Mouse (Mus musculus): ENCODE results near the gene Brinp1. TPM values are rescaled to one million over a fixed set of nuclear protein-coding genes. Genes with fewer than 3 reads are reported as not detected.
"Not testable (repeated sequence)": the region's sequence is repeated elsewhere in the genome, so short reads cannot be mapped to it uniquely, and the experiment has no call there.

The Brinp1 gene
- polyA plus RNA-seq, 1 experiment from 2014 or later, result 7.6 TPM

DNA sequence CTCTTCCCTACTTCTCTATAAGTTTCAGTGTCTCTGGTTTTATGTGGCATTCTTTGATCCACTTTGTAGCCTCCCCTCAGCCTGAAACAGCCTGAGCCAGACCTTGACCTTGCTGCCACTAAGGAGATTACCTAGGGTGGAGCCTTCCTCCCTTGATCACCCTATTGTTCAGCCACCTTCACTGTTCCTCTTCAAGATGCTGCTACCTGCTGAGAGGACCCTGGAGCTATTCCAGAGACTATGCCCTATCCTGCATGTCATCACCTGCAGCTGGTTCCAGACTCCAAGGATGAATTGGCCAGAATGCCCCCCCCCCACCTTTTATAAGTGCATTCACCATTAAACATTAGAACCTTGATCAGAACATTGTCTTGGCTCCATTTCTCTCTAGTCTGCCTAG is 140.2 kb downstream of the Brinp1 start:
- not testable (repeated sequence) for H3K4me1 ChIP-seq (replicated peaks); H3K4me2 ChIP-seq; H3K27me3 ChIP-seq; ATAC-seq (ENCODE audit: insufficient number of reproducible peaks, insufficient read depth, low FRiP score, low TSS enrichment, low read depth); H3K4me3 ChIP-seq (replicated peaks); H3K36me3 ChIP-seq; H3K27ac ChIP-seq; H3K9ac ChIP-seq (replicated peaks); H3K9me3 ChIP-seq

DNA sequence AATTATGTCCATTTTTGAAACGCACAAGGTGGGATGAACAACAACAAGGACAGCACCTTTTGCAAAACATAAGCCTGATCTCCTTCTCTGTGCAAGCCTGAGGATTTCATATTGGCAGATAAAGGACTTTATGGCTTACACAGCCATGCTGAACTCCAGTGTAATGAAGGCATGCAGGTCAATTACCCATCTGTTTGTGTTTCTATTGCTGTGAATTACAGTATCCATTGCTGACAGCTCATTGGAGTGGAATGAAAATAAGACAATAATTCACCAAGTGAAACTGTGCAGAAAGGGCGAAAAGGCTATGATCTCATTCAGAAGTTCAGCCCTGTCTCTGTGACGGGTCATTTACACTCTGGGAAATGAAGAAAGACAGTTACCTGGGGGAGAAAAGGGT is 147.7 kb downstream of the Brinp1 start:
- 80% methylated on average over 3 of the region's 3 CpGs for WGBS
- ATAC-seq (ENCODE audit: insufficient number of reproducible peaks, insufficient read depth, low FRiP score, low TSS enrichment, low read depth), result no peak
- H3K4me1 ChIP-seq (replicated peaks), result no peaks in the 10 kb centered on the region
- no peaks in the 10 kb centered on the region for H3K36me3 ChIP-seq
- H3K27ac ChIP-seq, result no peak overlapping the region
- H3K4me3 ChIP-seq (replicated peaks), result no peak overlapping the region
- H3K9ac ChIP-seq (replicated peaks), result no peak overlapping the region
- H3K27me3 ChIP-seq, result no peaks in the 10 kb centered on the region
- H3K4me2 ChIP-seq, result no peak overlapping the region
- H3K9me3 ChIP-seq, result no peaks in the 10 kb centered on the region

DNA sequence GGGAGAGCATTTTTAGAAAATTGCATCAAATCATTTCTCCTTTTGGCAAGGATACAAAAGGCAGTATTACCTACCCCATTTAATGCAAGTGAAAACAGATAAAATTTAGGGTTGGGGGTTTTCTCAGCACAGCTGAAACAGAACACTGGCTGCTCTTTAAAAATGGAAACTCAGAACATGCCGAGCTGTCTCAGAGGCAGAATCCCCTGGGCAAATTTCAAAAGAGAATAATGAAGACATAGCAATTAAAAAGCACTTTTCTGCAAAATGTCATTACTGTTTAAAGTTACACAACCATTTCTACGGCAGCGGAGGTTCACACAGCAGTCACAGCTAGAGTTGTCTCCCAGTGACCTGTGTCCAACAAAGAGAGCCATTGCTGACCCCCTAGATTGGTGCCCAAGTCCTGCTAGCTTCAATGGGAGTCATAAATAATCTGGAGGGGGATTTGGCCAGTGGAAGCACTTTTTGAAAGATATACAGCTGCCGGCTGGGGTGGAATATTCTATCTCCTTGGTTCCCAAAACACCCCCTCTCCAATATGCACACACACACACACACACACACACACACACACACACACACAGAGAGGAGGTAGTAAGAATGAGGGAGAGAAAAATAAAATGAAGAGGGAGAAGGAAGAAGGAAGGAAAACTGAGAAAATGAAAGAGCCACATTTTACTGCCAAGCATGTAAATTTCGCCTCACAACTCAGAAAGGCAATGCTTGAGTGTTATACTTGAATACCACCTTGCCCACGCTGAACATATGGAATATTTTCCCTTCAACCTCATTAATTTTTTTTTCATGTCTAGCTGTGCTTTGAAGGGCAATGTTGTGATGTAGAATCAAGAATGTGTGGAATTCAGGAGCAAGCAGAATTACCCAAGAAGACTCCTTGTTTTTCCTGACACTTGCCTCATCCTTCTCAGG is 152.0 kb downstream of the Brinp1 start:
- WGBS, result 63% methylated on average over 6 of the region's 6 CpGs
- Histone ChIP-seq H3K27ac (no peak overlapping the region), H3K27me3 (no peaks in the 10 kb centered on the region), H3K4me1 (replicated peaks) (no peaks in the 10 kb centered on the region), H3K4me2 (no peak overlapping the region), H3K4me3 (replicated peaks) (no peak overlapping the region), H3K36me3 (no peaks in the 10 kb centered on the region), H3K9me3 (no peaks in the 10 kb centered on the region), H3K9ac (replicated peaks) (no peak overlapping the region)
- ATAC-seq (ENCODE audit: insufficient number of reproducible peaks, insufficient read depth, low FRiP score, low TSS enrichment, low read depth), result no peak

DNA sequence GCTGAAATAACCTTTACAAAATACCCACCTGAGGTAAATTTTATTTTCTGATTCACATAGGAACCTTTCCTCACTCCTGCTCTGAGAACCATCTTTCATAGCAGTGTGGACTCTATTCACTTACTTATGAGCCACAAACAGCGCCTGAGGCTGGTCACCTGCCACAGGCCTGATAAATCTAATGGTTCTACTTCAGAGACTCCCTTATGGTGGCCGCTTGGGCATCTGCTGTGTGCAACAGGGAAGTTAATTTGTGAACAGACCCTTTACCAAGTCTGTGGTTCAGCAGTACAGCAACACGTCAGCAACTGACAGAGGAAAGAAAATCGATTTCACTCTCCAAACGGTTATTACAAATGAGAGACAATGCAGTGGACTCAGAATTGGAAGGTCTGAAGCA is 164.2 kb downstream of the Brinp1 start:
- H3K27ac ChIP-seq, result no peak overlapping the region
- 87% methylated on average over 5 of the region's 5 CpGs for WGBS
- no peaks in the 10 kb centered on the region for H3K9me3 ChIP-seq
- H3K9ac ChIP-seq (replicated peaks), result no peak overlapping the region
- no peaks in the 10 kb centered on the region for H3K36me3 ChIP-seq
- H3K4me1 ChIP-seq (replicated peaks), result no peaks in the 10 kb centered on the region
- H3K4me3 ChIP-seq (replicated peaks), result no peak overlapping the region
- H3K4me2 ChIP-seq, result no peak overlapping the region
- no peaks in the 10 kb centered on the region for H3K27me3 ChIP-seq
- ATAC-seq (ENCODE audit: insufficient number of reproducible peaks, insufficient read depth, low FRiP score, low TSS enrichment, low read depth), result no peak

DNA sequence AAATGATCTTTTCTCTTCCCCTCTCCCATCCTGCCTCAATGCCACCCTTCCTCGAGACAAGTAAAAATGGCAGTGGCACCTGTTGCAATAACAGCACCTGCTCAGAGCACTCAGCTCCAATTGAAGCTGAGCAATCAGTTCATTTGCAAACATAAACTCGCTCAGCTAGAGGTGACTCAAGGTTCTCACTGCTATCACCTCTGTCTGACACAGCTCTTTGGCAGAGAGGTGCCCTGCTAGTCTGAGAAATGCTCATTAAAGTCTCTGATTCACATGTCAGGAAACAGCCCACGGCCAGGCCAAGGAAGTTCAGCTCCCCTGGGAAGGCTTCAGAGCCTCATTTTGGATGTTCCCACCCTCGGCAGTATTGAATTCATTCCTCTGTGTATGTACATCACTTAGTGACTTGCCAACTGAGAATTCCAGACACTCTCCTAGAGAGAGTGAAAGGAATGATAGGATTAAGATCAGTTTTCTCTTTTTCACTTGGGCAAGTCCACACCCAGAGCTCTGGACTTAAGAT is 165.7 kb downstream of the Brinp1 start:
- Histone ChIP-seq H3K9me3 (no peaks in the 10 kb centered on the region), H3K27me3 (no peaks in the 10 kb centered on the region), H3K36me3 (no peaks in the 10 kb centered on the region), H3K4me1 (replicated peaks) (no peaks in the 10 kb centered on the region), H3K4me3 (replicated peaks) (no peak overlapping the region), H3K27ac (no peak overlapping the region), H3K9ac (replicated peaks) (no peak overlapping the region), H3K4me2 (no peak overlapping the region)
- WGBS, result 60% methylated on average over 4 of the region's 4 CpGs
- ATAC-seq (ENCODE audit: insufficient number of reproducible peaks, insufficient read depth, low FRiP score, low TSS enrichment, low read depth), result no peak

DNA sequence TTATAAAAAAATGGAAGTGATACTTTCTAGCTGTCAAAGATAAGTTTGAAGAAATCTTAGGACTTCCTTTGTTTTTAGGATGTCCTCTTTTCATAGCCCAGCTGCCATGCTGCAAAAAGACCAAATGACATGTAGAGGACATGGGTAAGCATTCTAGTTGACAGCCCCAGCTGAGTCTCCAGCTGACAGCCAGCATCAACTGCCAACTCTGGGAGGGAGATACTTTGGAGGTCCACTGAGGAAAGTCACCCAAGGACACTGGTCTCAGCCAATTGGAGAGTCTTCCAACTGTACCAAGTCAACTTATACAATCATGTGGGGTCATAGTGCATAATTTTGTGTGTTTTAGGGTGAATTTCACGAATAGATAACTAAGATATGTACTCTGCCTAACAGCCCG is 166.6 kb downstream of the Brinp1 start:
- 77% methylated on average over 2 of the region's 2 CpGs for WGBS
- no peaks in the 10 kb centered on the region for H3K36me3 ChIP-seq
- H3K4me3 ChIP-seq (replicated peaks), result no peak overlapping the region
- H3K9ac ChIP-seq (replicated peaks), result no peak overlapping the region
- no peaks in the 10 kb centered on the region for H3K27me3 ChIP-seq
- no peak for ATAC-seq (ENCODE audit: insufficient number of reproducible peaks, insufficient read depth, low FRiP score, low TSS enrichment, low read depth)
- H3K27ac ChIP-seq, result no peak overlapping the region
- H3K4me2 ChIP-seq, result no peak overlapping the region
- H3K4me1 ChIP-seq (replicated peaks), result no peaks in the 10 kb centered on the region
- no peaks in the 10 kb centered on the region for H3K9me3 ChIP-seq

DNA sequence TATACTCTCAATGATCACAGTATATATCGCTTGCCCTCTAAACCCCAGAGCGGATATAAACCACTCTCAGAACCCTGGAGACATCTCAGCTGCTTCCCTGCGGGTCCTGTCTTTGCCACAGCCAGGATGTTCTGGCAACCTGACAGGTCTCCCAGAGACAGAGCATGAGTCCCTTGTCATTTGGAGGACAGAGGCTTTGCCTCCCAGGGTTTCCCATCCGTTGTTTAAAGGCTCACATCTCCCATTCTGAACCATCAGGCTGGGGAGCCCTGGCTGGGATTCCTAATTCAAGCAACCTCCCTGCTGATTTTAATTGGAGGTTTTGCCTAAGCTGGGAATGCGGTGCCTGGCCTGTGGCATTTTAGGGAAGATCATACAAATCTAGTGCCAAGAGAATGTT is 185.9 kb downstream of the Brinp1 start:
- H3K27me3 ChIP-seq, result no peaks in the 10 kb centered on the region

DNA sequence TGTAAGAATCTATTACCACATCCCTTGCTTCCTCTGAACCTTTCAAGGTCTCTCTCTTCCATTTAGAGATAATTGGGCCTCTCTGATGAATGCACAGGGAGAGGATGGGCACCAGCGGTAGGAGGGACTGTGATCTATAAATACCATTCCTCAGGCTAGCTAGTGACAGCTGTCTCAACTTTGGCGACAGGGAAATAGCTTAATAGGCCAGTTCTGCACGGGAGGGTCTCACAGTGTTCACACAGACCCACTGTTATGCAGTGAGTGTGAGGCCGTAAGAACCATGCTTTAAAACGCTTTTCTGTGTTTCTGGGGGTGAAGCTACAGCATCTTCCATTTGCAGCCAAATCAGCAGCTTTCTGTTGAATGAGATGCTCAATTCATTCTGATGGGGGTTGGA is 186.8 kb downstream of the Brinp1 start:
- no peaks in the 10 kb centered on the region for H3K4me1 ChIP-seq (replicated peaks)
- H3K36me3 ChIP-seq, result no peaks in the 10 kb centered on the region
- no peak overlapping the region for H3K27ac ChIP-seq
- no peak overlapping the region for H3K4me3 ChIP-seq (replicated peaks)
- H3K9me3 ChIP-seq, result no peaks in the 10 kb centered on the region
- H3K27me3 ChIP-seq, result no peaks in the 10 kb centered on the region
- no peak overlapping the region for H3K9ac ChIP-seq (replicated peaks)
- ATAC-seq (ENCODE audit: insufficient number of reproducible peaks, insufficient read depth, low FRiP score, low TSS enrichment, low read depth), result no peak
- 62% methylated on average over 5 of the region's 5 CpGs for WGBS
- H3K4me2 ChIP-seq, result no peak overlapping the region

More for the DNA sequence above, 185.9 kb downstream of the Brinp1 start:
- H3K9ac ChIP-seq (replicated peaks), result no peak overlapping the region
- H3K4me2 ChIP-seq, result no peak overlapping the region
- 63% methylated on average over 5 of the region's 5 CpGs for WGBS
- H3K36me3 ChIP-seq, result no peaks in the 10 kb centered on the region
- no peak overlapping the region for H3K4me3 ChIP-seq (replicated peaks)
- ATAC-seq (ENCODE audit: insufficient number of reproducible peaks, insufficient read depth, low FRiP score, low TSS enrichment, low read depth), result no peak
- H3K27ac ChIP-seq, result no peak overlapping the region
- H3K4me1 ChIP-seq (replicated peaks), result no peaks in the 10 kb centered on the region
- H3K9me3 ChIP-seq, result no peaks in the 10 kb centered on the region

DNA sequence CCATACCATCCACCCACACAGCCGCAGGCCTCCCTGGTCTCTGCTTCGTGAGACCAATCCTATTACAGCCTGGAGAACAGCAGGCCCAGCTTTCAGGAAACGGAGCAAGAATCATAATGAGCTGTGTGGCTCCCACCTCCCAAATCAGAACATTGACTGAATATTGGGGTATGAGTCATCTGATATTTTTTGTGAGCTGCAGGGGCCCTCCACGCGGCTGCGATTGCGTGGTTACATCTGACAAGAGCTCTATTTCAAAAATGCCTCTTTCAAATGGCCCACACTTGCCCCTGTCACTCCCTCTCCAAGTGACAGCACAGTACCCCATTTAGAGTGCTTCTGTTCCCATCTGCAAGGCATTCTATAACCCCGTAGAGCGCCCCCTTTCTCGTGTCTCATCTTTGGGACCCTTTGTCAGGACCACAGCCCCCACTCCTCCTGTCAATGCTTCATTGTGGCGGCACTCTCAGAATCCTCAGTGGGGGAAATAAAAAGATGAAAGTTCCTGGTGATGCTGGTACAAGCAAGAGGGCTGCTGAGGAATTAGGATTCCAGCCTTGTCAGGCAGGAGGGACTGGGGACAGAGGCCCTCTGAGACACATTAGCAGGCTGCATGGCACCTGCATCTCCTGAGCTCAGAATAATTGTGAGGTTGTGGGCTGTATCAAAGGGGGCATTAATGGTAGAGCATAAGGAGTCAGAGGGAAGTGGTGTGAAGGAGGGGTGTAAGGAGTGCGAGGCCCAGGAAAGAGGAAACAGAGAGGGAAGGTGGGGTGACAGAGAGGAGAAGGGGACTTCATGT is 188.2 kb downstream of the Brinp1 start:
- no peaks in the 10 kb centered on the region for H3K27me3 ChIP-seq
- 79% methylated on average over 12 of the region's 12 CpGs for WGBS
- H3K36me3 ChIP-seq, result no peaks in the 10 kb centered on the region
- no peak for ATAC-seq (ENCODE audit: insufficient number of reproducible peaks, insufficient read depth, low FRiP score, low TSS enrichment, low read depth)
- no peak overlapping the region for H3K4me2 ChIP-seq
- H3K4me1 ChIP-seq (replicated peaks), result no peaks in the 10 kb centered on the region
- no peak overlapping the region for H3K9ac ChIP-seq (replicated peaks)
- H3K27ac ChIP-seq, result no peak overlapping the region
- H3K4me3 ChIP-seq (replicated peaks), result no peak overlapping the region
- H3K9me3 ChIP-seq, result no peaks in the 10 kb centered on the region

DNA sequence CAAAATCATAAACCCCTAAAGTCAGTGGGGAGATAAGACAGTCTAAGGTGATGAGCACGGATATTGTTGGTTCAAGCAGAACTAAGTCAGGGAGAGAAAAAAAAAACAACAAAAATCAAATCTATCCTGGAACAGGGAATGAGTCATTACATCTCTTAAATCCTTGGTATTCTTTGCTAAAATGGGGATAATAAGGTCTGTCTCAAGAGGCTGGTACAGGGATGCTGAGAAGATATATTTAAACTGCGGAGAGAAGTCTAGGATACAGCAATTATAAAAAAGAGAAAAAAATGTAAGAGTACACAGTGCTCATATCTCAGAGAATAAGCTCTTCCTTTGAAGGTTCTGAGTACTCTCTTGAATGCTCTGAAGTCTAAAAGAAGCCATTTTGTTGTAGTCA is 189.3 kb downstream of the Brinp1 start:
- Histone ChIP-seq H3K27ac (no peak overlapping the region), H3K36me3 (no peaks in the 10 kb centered on the region), H3K9me3 (no peaks in the 10 kb centered on the region), H3K27me3 (no peaks in the 10 kb centered on the region), H3K4me3 (replicated peaks) (no peak overlapping the region), H3K4me1 (replicated peaks) (no peaks in the 10 kb centered on the region), H3K9ac (replicated peaks) (no peak overlapping the region), H3K4me2 (no peak overlapping the region)
- WGBS, result 88% methylated on average over 2 of the region's 2 CpGs
- no peak for ATAC-seq (ENCODE audit: insufficient number of reproducible peaks, insufficient read depth, low FRiP score, low TSS enrichment, low read depth)

DNA sequence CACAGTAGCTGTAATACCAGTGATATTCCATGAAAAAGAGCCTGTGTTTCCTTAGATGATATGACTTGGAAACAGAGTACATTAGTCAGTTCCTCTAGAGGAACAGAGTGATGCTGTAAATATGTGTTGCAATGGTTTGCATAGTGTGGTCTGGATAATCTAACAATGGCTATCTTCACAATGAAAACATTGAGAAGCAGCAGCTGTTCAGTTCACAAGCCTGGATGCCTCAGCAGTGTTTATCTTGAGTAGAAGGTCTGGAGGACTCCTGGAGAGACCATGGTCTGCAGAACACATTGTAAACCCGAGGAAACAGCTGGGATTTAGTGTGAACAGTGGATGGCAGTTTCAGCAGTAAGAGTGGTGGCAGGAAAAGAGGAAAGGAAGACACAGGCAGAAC is 233.2 kb downstream of the Brinp1 start:
- Histone ChIP-seq H3K27me3 (no peaks in the 10 kb centered on the region), H3K36me3 (no peaks in the 10 kb centered on the region), H3K27ac (no peak overlapping the region), H3K4me3 (replicated peaks) (no peak overlapping the region), H3K4me1 (replicated peaks) (no peaks in the 10 kb centered on the region), H3K9me3 (no peaks in the 10 kb centered on the region), H3K9ac (replicated peaks) (no peak overlapping the region), H3K4me2 (no peak overlapping the region)
- ATAC-seq (ENCODE audit: insufficient number of reproducible peaks, insufficient read depth, low FRiP score, low TSS enrichment, low read depth), result no peak
- 30% methylated on average over 1 of the region's 1 CpGs for WGBS
